Mouse (Mus musculus) retina, adult 2 months (tissue): Measurements from ENCODE around the gene Scaf1.

Experiments used
- DNase-seq: peaks from one replicate; pipeline ENCODE4 v3.0.0-alpha.2; 2012; ENCODE audit warnings: low read depth, low spot score

Scaf1 gene

DNA sequence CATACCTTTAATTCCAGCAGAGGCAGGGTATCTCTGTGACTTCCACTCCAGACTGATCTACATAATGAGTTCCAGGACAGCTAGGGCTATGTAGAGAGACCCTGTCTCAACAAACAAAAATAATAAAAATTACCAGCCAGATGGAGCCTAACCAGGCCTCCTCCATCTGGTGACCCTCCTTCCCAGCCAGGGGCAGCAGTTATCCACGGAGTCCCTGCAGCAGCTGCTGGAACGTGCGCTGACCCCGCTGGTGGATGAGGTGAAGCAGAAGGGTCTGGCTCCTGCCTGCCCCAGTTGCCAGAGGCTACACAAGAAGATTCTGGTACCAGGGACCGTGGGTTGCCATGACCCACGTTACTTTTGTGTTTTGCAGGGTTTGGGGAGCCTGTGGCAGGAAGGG, 59.9 kb downstream of the Scaf1 start:
- DNase-seq, result no peak

DNA sequence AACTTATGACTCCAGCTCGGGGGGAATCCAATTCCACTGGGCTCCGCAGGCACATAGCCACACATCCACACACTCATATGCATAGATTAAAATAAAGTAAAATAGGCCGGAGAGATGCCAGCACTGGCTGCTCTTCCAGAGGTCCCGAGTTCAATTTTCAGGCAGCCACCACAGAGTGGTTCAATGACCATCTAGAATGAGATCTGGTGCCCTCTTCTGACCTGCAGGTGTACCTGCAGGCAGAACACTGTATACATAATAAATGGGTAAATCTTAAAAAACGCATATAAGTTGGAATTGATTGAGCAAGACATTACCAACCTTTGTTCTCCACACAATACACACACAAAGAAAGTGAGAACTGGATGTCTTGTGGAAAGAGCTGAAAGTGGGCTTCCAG, 60.5 kb downstream of the Scaf1 start:
- DNase-seq, result no peak

GRCm38 (mm10) chr7:44954091-44954885, 61.9 kb downstream of the Scaf1 start:
- no peak for DNase-seq

GRCm38 (mm10) chr7:44953561-44953960, 62.6 kb downstream of the Scaf1 start:
- no peak for DNase-seq
